Mouse (Mus musculus) G1E-ER4 (cell line): ENCODE data around the gene Mrps18b. TPM values are rescaled to one million over a fixed set of nuclear protein-coding genes. Genes with fewer than 3 reads are reported as not detected.

Experiments
- GATA1 ChIP-seq: IDR thresholded peaks from one replicate; pipeline ENCODE4 v1.8.0; 2012; ENCODE audit warnings: low read length, inconsistent platforms
- polyA plus RNA-seq: library from polyadenylated mRNA; stranded (reverse); fragments of >175 nt; gene quantifications from 2 replicates; pipeline ENCODE4 v1.2.3, GENCODE M21; 2012

The Mrps18b gene
- polyA plus RNA-seq, 1 experiment, result 7.3 TPM

- TF ChIP-seq GATA1, result no peak
Observed at GRCm38 (mm10) chr17:35920384-35920783, 4.2 kb upstream of the Mrps18b start.

GRCm38 (mm10) chr17:35919864-35920301, 3.7 kb upstream of the Mrps18b start:
- TF ChIP-seq GATA1, result no peak

- no peak for TF ChIP-seq GATA1
Observed at GRCm38 (mm10) chr17:35919060-35919715, 3.0 kb upstream of the Mrps18b start.

GRCm38 (mm10) chr17:35918276-35919059, 2.3 kb upstream of the Mrps18b start:
- no peak for TF ChIP-seq GATA1

- no peak for TF ChIP-seq GATA1
Observed at GRCm38 (mm10) chr17:35917463-35918251, 1.5 kb upstream of the Mrps18b start.

GRCm38 (mm10) chr17:35917143-35917462, 914 bp upstream of the Mrps18b start:
- TF ChIP-seq GATA1, result no peak

GRCm38 (mm10) chr17:35915538-35916296, 472 bp downstream of the Mrps18b start:
- no peak for TF ChIP-seq GATA1

- TF ChIP-seq GATA1, result no peak
Observed at GRCm38 (mm10) chr17:35914975-35915374, 1.2 kb downstream of the Mrps18b start.

- TF ChIP-seq GATA1, result no peak
Observed at GRCm38 (mm10) chr17:35909919-35910369, 6.2 kb downstream of the Mrps18b start, which contains the start of gene Atat1. Gene Atat1 (minus strand): TSS chr17:35910075.

- no peak for TF ChIP-seq GATA1
Observed at GRCm38 (mm10) chr17:35909186-35909918, 6.8 kb downstream of the Mrps18b start.

- no peak for TF ChIP-seq GATA1
Observed at GRCm38 (mm10) chr17:35907609-35908008, 8.6 kb downstream of the Mrps18b start.

- TF ChIP-seq GATA1, result no peak
Observed at GRCm38 (mm10) chr17:35905587-35905986, 10.6 kb downstream of the Mrps18b start.

- TF ChIP-seq GATA1, result no peak
Observed at GRCm38 (mm10) chr17:35903992-35904355, 12.2 kb downstream of the Mrps18b start.

- TF ChIP-seq GATA1, result no peak
Observed at GRCm38 (mm10) chr17:35903343-35903991, 12.7 kb downstream of the Mrps18b start.
